Mouse (Mus musculus): ENCODE data around the gene Serpinc1. TPM values are rescaled to one million over a fixed set of nuclear protein-coding genes. Genes with fewer than 3 reads are reported as not detected.
"Not testable (repeated sequence)": the region's sequence is repeated elsewhere in the genome, so short reads cannot be mapped to it uniquely, and the experiment has no call there.

Gene Serpinc1
- polyA plus RNA-seq, 1 experiment from 2014 or later, result 2.0 TPM

DNA sequence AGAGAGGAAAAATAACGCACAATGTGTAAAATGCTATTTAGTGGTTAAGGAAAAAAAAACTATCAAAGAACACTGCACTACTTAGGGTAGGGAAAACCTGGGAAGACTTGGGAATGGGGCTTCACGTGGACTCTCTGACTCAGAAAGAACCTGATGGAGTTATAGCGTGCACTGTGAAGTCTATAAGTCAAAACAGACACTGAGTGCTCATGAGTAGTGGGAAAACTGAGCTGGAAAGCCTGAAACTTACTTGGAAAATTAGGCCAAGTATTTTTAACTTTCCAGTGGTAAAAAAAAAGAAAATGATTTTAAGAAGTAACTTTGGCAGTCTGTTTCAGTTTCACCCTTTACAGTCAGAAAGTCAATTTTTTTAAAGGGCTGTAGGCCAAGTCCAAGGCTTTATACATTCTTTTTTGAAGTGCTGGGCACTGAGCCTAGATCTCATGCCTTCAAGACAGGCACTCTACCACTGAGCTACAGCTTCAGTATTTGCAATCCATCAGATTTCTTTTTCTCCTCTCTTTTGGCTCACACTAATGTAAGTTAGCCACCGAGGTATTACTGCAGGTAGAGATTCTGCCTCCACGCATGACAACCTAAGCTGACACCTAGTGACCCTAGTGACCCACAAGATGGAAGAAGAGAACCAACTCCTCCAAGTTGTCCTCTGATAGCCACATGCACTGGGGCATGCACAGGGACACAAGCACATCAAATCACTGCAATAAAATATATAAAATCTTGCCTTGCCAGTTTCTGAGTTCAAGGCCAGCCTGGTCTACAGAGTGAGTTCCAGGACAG, 47.2 kb downstream of the Serpinc1 start:
- 82% methylated on average over 5 of the region's 5 CpGs for WGBS
- H3K36me3 ChIP-seq, result peaks cover 6% of the 10 kb centered on the region; the same call in 1 of the 2 replicates
- H3K27ac ChIP-seq, result peak overlapping the region; percentile 53; the same call in 1 of the 2 replicates
- H3K9me3 ChIP-seq (replicated peaks), result no peaks in the 10 kb centered on the region
- no peaks in the 10 kb centered on the region; the same call in 1 of the 2 replicates for H3K4me1 ChIP-seq (replicated peaks)
- no peak overlapping the region for H3K4me3 ChIP-seq
- no peak overlapping the region for H3K4me2 ChIP-seq
- ATAC-seq (replicated peaks; ENCODE audit: insufficient number of reproducible peaks, insufficient read depth, low FRiP score, low read depth), result no peak
- H3K9ac ChIP-seq, result no peak overlapping the region
- no peaks in the 10 kb centered on the region for H3K27me3 ChIP-seq

DNA sequence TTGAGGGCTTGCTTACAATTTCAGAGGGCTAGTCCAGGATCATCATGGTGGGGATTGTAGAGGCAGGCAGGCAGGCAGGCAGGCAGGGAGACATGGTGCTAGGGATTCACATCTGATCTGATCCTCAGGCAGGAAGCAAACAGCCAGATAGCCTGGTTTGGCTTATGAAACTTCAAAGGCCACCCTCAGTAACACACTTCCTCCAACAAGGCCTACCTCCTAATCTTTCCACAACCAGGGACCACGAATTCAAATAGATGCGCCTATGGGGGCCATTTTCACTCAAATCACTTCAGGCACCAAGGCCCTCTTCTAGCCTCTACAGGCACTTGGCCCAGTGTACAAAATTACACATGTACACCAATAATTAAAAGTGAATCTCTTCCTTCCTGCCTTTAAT, 48.8 kb downstream of the Serpinc1 start:
- no peak overlapping the region for H3K9ac ChIP-seq
- H3K27me3 ChIP-seq, result no peaks in the 10 kb centered on the region
- H3K36me3 ChIP-seq, result peaks cover 16% of the 10 kb centered on the region
- no peaks in the 10 kb centered on the region; the same call in 1 of the 2 replicates for H3K4me1 ChIP-seq (replicated peaks)
- 67% methylated on average over 2 of the region's 2 CpGs for WGBS
- H3K4me2 ChIP-seq, result no peak overlapping the region
- H3K9me3 ChIP-seq (replicated peaks), result no peaks in the 10 kb centered on the region
- H3K4me3 ChIP-seq, result no peak overlapping the region
- no peak for ATAC-seq (replicated peaks; ENCODE audit: insufficient number of reproducible peaks, insufficient read depth, low FRiP score, low read depth)
- H3K27ac ChIP-seq, result no peak overlapping the region

DNA sequence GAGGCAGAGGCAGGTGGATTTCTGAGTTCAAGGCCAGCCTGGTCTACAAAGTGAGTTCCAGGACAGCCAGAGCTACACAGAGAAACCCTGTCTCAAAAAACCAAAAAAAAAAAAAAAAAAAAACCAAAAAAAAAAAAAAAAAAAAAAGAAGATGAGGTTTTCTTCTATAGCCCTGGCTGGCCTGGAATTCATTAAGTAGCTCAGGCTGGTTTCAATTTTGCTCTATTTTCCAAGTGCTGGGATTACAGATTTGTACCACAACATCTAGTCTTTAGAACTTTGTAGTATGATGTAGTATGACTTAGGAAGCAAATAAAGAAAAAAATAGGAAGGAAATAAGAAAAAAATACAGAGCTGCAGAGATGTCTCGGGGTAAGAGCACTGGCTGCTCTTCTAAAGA, 50.0 kb downstream of the Serpinc1 start:
- peaks cover 21% of the 10 kb centered on the region for H3K36me3 ChIP-seq
- WGBS, result 90% methylated on average over 1 of the region's 1 CpGs
- H3K4me2 ChIP-seq; H3K9ac ChIP-seq; H3K27ac ChIP-seq; H3K4me1 ChIP-seq (replicated peaks); H3K27me3 ChIP-seq; H3K9me3 ChIP-seq (replicated peaks); H3K4me3 ChIP-seq; ATAC-seq (replicated peaks; ENCODE audit: insufficient number of reproducible peaks, insufficient read depth, low FRiP score, low read depth): not testable (repeated sequence)

DNA sequence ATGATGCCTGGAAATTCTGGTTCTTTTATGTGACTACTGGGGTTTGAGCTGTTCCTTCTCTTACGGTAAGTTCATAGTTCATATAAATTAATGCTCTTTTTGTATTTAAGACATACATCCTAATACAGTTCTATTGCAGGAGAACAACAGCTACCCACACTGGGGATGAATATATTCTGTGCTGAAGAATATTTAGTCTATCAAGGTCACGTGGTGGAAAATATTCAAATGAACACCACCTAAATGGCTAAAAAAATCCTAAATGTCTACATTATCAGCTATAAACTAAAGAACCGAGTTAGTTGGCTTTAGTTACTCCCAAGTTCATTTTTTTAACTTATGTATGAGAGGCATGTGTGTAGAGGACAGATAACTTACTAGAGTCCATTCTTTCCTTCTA, 51.7 kb downstream of the Serpinc1 start:
- Histone ChIP-seq H3K9ac (no peak overlapping the region), H3K27me3 (no peaks in the 10 kb centered on the region), H3K27ac (no peak overlapping the region), H3K9me3 (replicated peaks) (no peaks in the 10 kb centered on the region), H3K4me1 (replicated peaks) (peaks cover 8% of the 10 kb centered on the region; the same call in 1 of the 2 replicates), H3K4me2 (no peak overlapping the region), H3K4me3 (no peak overlapping the region), H3K36me3 (peaks cover 21% of the 10 kb centered on the region)
- 87% methylated on average over 3 of the region's 3 CpGs for WGBS
- no peak for ATAC-seq (replicated peaks; ENCODE audit: insufficient number of reproducible peaks, insufficient read depth, low FRiP score, low read depth)

DNA sequence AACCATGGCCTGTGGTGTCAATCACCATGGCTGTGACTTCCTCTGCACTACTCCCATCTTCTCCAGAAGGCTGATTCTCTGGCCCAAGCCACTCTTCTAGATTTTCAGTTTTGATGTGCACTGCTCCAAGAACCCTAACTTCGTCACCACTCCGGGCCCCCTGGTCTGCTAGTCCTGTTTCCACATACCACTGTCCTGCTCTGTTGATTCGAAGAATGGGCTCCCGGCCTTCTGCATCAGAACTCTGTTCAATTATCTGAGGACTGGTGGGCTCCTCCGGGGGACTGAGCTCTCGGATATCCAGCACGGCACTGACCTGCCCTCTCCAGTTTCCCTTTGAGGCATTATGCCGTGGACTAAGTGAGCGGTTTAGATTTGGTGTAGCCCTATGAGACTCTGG, 53.5 kb downstream of the Serpinc1 start:
- Histone ChIP-seq H3K36me3 (peaks cover 24% of the 10 kb centered on the region), H3K27ac (no peak overlapping the region)
- ATAC-seq (replicated peaks; ENCODE audit: insufficient number of reproducible peaks, insufficient read depth, low FRiP score, low read depth), result no peak

DNA sequence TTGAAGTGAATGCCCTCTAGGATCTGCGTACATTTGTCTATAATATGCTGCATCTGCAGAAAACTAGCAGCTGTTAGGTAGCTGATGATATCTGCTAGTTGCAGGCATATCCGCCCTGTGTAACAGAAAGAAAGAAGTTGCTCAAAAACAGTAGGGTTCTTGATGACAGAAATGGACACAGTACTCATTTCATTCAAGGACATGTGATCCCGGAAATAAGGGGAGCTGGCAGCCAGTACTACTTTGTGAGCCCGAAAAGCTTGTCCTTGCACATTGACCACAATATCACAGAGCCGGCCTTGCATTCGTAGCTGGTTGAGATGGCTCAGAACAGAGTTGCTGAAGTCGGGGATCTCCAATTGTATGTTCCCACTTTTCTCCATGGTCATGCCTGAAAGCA, 54.0 kb downstream of the Serpinc1 start:
- no peaks in the 10 kb centered on the region for H3K9me3 ChIP-seq (replicated peaks)
- H3K27me3 ChIP-seq, result no peaks in the 10 kb centered on the region
- no peak for ATAC-seq (replicated peaks; ENCODE audit: insufficient number of reproducible peaks, insufficient read depth, low FRiP score, low read depth)
- H3K4me1 ChIP-seq (replicated peaks), result peaks cover 17% of the 10 kb centered on the region
- WGBS, result 92% methylated on average over 7 of the region's 7 CpGs
- no peak overlapping the region for H3K9ac ChIP-seq
- H3K27ac ChIP-seq, result no peak overlapping the region
- no peak overlapping the region for H3K4me3 ChIP-seq
- no peak overlapping the region for H3K4me2 ChIP-seq
- peaks cover 27% of the 10 kb centered on the region for H3K36me3 ChIP-seq

More for the DNA sequence above, 53.5 kb downstream of the Serpinc1 start:
- Histone ChIP-seq H3K9me3 (replicated peaks) (no peaks in the 10 kb centered on the region), H3K9ac (no peak overlapping the region), H3K4me1 (replicated peaks) (peaks cover 15% of the 10 kb centered on the region), H3K4me3 (no peak overlapping the region), H3K27me3 (no peaks in the 10 kb centered on the region), H3K4me2 (no peak overlapping the region)
- 91% methylated on average over 9 of the region's 9 CpGs for WGBS

DNA sequence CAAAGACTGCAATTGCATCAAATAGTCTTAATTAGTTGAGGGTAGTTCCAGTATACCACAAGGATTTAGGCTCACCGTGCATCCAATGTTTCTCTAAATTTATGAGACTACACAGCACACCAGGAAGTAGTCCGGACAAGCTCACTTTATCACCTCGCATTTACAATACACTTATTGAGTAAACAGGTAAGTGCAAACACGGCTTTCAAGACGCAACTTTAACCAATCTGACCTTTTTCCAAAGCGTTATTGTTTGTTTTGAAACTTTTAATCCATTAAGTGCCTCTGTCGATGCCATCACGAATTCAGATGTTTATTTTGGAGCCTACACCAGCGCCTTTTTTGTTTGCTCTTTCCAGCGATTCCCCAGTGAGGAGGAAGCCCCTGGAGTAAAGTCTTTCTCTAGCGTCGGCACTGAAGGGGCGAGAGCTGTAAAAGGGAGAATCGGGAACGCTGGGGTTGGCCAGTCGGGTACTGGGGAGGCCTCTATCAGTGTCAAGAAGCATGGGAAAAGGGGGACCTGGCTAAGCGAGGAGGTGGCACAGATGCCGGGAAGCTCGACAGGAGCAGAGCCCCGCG, 55.6 kb downstream of the Serpinc1 start:
- Histone ChIP-seq H3K9me3 (replicated peaks) (no peaks in the 10 kb centered on the region), H3K36me3 (peaks cover 43% of the 10 kb centered on the region), H3K4me3 (peak overlapping the region; percentile 82), H3K4me2 (peak overlapping the region; percentile 66), H3K27ac (peak overlapping the region; percentile 95), H3K27me3 (no peaks in the 10 kb centered on the region), H3K4me1 (replicated peaks) (peaks cover 26% of the 10 kb centered on the region), H3K9ac (peak overlapping the region; percentile 82)
- ATAC-seq (replicated peaks; ENCODE audit: insufficient number of reproducible peaks, insufficient read depth, low FRiP score, low read depth), result no peak
- 1% methylated on average over 21 of the region's 21 CpGs for WGBS

DNA sequence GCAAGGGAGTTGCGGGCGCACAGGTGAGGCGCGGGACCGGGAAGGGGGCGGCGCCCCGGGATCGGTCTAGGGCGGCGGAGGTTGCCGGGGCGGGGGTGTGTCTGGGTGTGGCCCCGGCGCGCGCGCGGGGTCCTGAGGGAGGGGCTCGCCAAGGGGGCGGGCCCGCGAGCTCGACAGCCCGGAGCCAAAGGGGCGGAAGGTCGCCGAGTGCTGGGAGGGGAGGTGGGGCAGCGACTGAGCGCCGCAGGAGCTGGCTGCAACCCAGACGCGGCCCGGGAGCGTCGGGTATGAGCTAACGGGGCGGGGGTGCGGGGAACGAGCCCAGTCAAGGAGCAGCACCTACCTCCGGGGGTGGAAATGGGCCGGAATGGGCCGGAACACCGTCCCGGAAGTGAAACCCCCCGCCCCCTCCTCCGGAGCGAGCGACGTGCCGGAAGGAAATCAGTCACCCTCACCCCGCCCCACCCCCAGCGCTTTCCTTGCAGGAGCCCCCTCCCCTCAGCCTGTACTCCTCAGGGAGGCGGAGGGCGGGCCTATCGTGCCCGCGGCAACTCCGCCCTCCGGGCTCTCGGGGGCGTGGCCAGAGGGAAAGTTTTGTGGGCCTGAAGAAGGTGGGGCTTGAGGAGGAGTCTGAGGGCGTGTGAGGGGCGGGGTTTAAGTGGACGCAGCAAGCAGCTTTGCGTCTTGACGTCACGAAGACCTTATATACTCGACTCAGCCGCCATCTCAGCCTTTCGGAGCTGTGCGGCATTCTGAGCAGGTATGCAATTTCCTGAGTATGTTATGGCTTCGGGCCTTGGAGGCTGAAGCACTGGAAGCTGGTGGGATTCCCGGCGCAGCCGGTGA, 56.3 kb downstream of the Serpinc1 start, which contains the start of gene Zbtb37:
TSS of gene Zbtb37 (minus strand) at position 415 of the 846 bp plus-strand sequence.
- Histone ChIP-seq H3K36me3 (peaks cover 47% of the 10 kb centered on the region), H3K4me2 (peak within 1 kb of the TSS; percentile 87), H3K4me3 (peak within 1 kb of the TSS; percentile 82), H3K9me3 (replicated peaks) (no peaks in the 10 kb centered on the region), H3K27me3 (no peaks in the 10 kb centered on the region), H3K9ac (peak within 1 kb of the TSS; percentile 82), H3K4me1 (replicated peaks) (peaks cover 28% of the 10 kb centered on the region), H3K27ac (peak within 1 kb of the TSS; percentile 95)
- WGBS, result under 1% methylated on average over 73 of the region's 76 CpGs
- ATAC-seq (replicated peaks; ENCODE audit: insufficient number of reproducible peaks, insufficient read depth, low FRiP score, low read depth), result peak; percentile 93

DNA sequence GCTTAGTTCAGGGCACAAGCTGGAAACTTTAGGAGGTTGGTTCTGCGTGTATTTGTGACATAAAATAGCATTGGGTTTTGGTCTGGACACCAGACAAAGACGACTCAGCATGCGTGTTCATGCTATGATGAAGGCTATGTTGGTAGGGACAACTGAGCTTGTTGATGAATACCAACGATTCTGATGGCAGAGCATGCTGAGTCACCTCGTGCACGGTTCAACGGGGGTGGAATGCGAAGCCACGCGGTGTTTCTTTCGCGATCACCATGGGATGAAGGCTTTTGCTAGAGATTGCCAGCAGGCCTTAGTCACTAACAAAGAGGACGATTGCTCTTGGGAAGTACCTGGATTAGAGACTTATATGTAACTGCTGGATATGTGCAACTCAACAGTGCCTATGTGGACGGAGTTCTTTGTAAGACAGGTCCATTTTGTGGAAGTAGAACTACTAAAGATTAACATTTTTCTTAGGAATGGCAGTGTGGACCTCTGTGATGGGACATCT, 56.9 kb downstream of the Serpinc1 start:
- Histone ChIP-seq H3K9me3 (replicated peaks) (no peaks in the 10 kb centered on the region), H3K27ac (peak overlapping the region; percentile 95), H3K36me3 (peaks cover 45% of the 10 kb centered on the region), H3K4me1 (replicated peaks) (peaks cover 28% of the 10 kb centered on the region), H3K4me2 (peak overlapping the region; percentile 87), H3K9ac (peak overlapping the region; percentile 79), H3K27me3 (no peaks in the 10 kb centered on the region), H3K4me3 (peak overlapping the region; percentile 82)
- no peak for ATAC-seq (replicated peaks; ENCODE audit: insufficient number of reproducible peaks, insufficient read depth, low FRiP score, low read depth)
- WGBS, result under 1% methylated on average over 14 of the region's 14 CpGs

DNA sequence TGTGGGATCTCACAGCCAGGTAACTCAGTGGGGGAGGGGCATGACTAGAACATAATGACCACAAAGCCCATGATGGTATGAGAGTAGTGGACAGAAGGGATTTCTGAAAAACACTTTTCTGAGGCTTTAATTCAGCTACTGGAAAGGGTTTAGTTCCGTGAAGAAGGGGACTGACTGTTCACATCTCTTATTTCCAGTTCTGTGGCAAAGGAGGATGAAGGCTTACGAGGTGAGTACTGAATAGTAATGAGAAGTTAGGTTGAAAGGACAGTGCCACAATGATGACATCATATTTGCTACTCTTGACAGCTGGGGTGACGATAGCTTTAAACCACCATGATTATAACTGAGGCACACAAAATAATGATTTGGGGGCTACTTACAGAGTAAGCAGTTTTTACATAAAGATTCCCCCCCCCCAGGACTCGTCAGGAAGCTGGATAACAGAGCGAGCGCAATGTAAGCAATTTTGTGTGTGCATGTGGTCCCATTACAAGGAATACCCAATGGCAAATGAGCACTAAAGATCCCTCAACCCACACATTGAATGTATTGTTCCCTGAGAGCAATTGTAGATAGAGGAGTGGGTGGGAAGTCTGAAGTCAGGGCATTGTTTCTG, 57.5 kb downstream of the Serpinc1 start:
- Histone ChIP-seq H3K27ac (peak overlapping the region; percentile 95), H3K4me2 (peak overlapping the region; percentile 87), H3K4me1 (replicated peaks) (peaks cover 28% of the 10 kb centered on the region), H3K27me3 (no peaks in the 10 kb centered on the region), H3K4me3 (peak overlapping the region; percentile 82), H3K9ac (peak overlapping the region; percentile 79), H3K36me3 (peaks cover 45% of the 10 kb centered on the region), H3K9me3 (replicated peaks) (no peaks in the 10 kb centered on the region)
- ATAC-seq (replicated peaks; ENCODE audit: insufficient number of reproducible peaks, insufficient read depth, low FRiP score, low read depth), result no peak
- WGBS, result under 1% methylated on average over 6 of the region's 6 CpGs

Data from heart, embryonic 15.5 days (tissue).